Mouse (Mus musculus): ENCODE measurements around the gene Dvl3.

DNA sequence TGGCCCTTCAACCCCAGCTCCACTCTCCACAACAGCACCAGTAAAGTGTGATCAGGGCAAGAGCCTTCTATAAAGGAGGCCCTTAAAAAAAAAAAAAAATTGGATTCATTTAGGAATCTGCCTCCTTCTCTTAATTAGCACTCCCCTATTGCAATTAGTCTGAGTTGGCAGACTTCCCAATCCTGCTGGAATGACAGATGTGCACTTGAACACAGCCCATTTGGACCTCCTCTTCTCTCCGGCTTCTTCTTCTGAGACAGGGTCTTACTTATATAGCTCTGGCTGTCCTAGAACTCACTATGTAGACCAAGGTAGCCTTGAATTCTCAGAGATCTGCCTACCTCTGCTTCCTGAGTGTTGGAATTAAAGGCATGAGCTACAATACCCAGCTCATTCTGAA is 12.6 kb downstream of the Dvl3 start:
- TF ChIP-seq POLR2A (IDR thresholded peaks at IDR 0.05; ENCODE audit: insufficient read depth, low read depth, low read length) (no peak), CTCF (IDR thresholded peaks at IDR 0.05; ENCODE audit: insufficient read depth, low read depth, low read length) (no peak)
